Mouse (Mus musculus) limb, embryonic 11.5 days (tissue): ENCODE data around the gene Slc7a8. TPM values are rescaled to one million over a fixed set of nuclear protein-coding genes. Genes with fewer than 3 reads are reported as not detected.

Experiments used
- ATAC-seq: fragments of 200-750 bp; cut with Nextera tagmentation; 2 replicates; pipeline ENCODE4 v1.8.0; 2017; ENCODE audit warnings: low read depth; ENCODE audit not compliant: insufficient number of reproducible peaks, low FRiP score, low TSS enrichment
- DNase-seq: peaks from one replicate; pipeline ENCODE4 v3.0.0-alpha.2; 2015; ENCODE audit warnings: low spot score
- H3K27ac ChIP-seq: fragments of 300-500 bp; sonication (generic); replicated peaks from 2 replicates; pipeline ENCODE4 v1.5.1; 2014; ENCODE audit warnings: low read depth, mild to moderate bottlenecking, low read length
- H3K27me3 ChIP-seq: fragments of 300-500 bp; sonication (generic); 2 replicates; pipeline ENCODE4 v1.6.1; 2014; ENCODE audit warnings: mild to moderate bottlenecking, low read length, mixed read lengths; ENCODE audit not compliant: control insufficient read depth, insufficient read depth
- H3K36me3 ChIP-seq: fragments of 300-500 bp; sonication (generic); 2 replicates; pipeline ENCODE4 v1.6.1; 2014; ENCODE audit warnings: mild to moderate bottlenecking, low read length, moderate library complexity, mixed read lengths; ENCODE audit not compliant: control insufficient read depth, insufficient read depth
- H3K4me1 ChIP-seq: fragments of 300-500 bp; sonication (generic); 2 replicates; pipeline ENCODE4 v1.6.1; 2014; ENCODE audit warnings: low read length, mixed read lengths; ENCODE audit not compliant: control insufficient read depth, insufficient read depth
- H3K4me2 ChIP-seq: fragments of 300-500 bp; sonication (generic); 2 replicates; pipeline ENCODE4 v1.6.1; 2014; ENCODE audit warnings: low read depth, mild to moderate bottlenecking, moderate library complexity; ENCODE audit not compliant: severe bottlenecking
- H3K4me3 ChIP-seq: fragments of 300-500 bp; sonication (generic); 2 replicates; pipeline ENCODE4 v1.5.1; 2014; ENCODE audit warnings: low read depth, low read length
- H3K9ac ChIP-seq: fragments of 300-500 bp; sonication (generic); 2 replicates; pipeline ENCODE4 v1.6.1; 2014; ENCODE audit warnings: mild to moderate bottlenecking, low read length
- H3K9me3 ChIP-seq: fragments of 300-500 bp; sonication (generic); 2 replicates; pipeline ENCODE4 v1.6.1; 2016; ENCODE audit warnings: low read length; ENCODE audit not compliant: control insufficient read depth
- WGBS: fragments of 180-500 bp; shearing (Covaris S2); extraction: QIAGEN DNeasy Blood & Tissue Kit; methylation state at CpG from one replicate; pipeline ENCODE4 v1.1.7; 2014; 5-methylcytosine and 5-hydroxymethylcytosine counted together
- polyA plus RNA-seq: library from polyadenylated mRNA; unstranded; fragments of >200 nt; fragmentation: Nextera tagmentation; extraction: Ambion mirVana; gene quantifications from 2 replicates; pipeline ENCODE4 v1.2.1, GENCODE M21; 2014

The Slc7a8 gene
- polyA plus RNA-seq, 1 experiment from 2014 or later, result 1.1 TPM

GRCm38 (mm10) chr14:54741721-54742120, 40.0 kb downstream of the Slc7a8 start:
- H3K4me2 ChIP-seq, result no peak overlapping the region
- H3K27ac ChIP-seq, result no peak overlapping the region
- no peaks in the 10 kb centered on the region for H3K9me3 ChIP-seq
- no peaks in the 10 kb centered on the region for H3K27me3 ChIP-seq
- H3K9ac ChIP-seq, result no peak overlapping the region
- 87% methylated on average over 6 of the region's 6 CpGs for WGBS
- H3K4me3 ChIP-seq, result no peak overlapping the region
- H3K36me3 ChIP-seq, result no peaks in the 10 kb centered on the region
- ATAC-seq (no peak), DNase-seq (no peak)
- H3K4me1 ChIP-seq, result no peaks in the 10 kb centered on the region

GRCm38 (mm10) chr14:54737634-54738033, 44.1 kb downstream of the Slc7a8 start:
- 85% methylated on average over 10 of the region's 10 CpGs for WGBS

GRCm38 (mm10) chr14:54736555-54737552, 44.9 kb downstream of the Slc7a8 start:
- H3K36me3 ChIP-seq, result no peaks in the 10 kb centered on the region
- no peaks in the 10 kb centered on the region for H3K9me3 ChIP-seq
- DNase-seq, result no peak
- no peak overlapping the region for H3K9ac ChIP-seq
- 74% methylated on average over 14 of the region's 14 CpGs for WGBS
- H3K27ac ChIP-seq, result no peak overlapping the region
- no peak overlapping the region for H3K4me3 ChIP-seq
- H3K4me2 ChIP-seq, result no peak overlapping the region
- H3K27me3 ChIP-seq, result no peaks in the 10 kb centered on the region
- ATAC-seq, result no peak
- no peaks in the 10 kb centered on the region for H3K4me1 ChIP-seq

More at GRCm38 (mm10) chr14:54737634-54738033, 44.1 kb downstream of the Slc7a8 start:
- H3K4me3 ChIP-seq, result no peak overlapping the region
- H3K9me3 ChIP-seq, result no peaks in the 10 kb centered on the region
- no peak overlapping the region for H3K9ac ChIP-seq
- H3K27ac ChIP-seq, result no peak overlapping the region
- no peak for DNase-seq
- H3K4me1 ChIP-seq, result no peaks in the 10 kb centered on the region
- no peak overlapping the region for H3K4me2 ChIP-seq
- ATAC-seq, result no peak
- no peaks in the 10 kb centered on the region for H3K27me3 ChIP-seq
- H3K36me3 ChIP-seq, result no peaks in the 10 kb centered on the region

GRCm38 (mm10) chr14:54735221-54735620, 46.5 kb downstream of the Slc7a8 start:
- DNase-seq (no peak), ATAC-seq (no peak)
- Histone ChIP-seq H3K4me1 (no peaks in the 10 kb centered on the region), H3K4me2 (no peak overlapping the region), H3K9me3 (no peaks in the 10 kb centered on the region), H3K27me3 (no peaks in the 10 kb centered on the region), H3K4me3 (no peak overlapping the region), H3K9ac (no peak overlapping the region), H3K27ac (no peak overlapping the region), H3K36me3 (no peaks in the 10 kb centered on the region)
- 72% methylated on average over 4 of the region's 4 CpGs for WGBS

- WGBS, result 74% methylated on average over 4 of the region's 4 CpGs
- no peak overlapping the region for H3K27ac ChIP-seq
- no peak overlapping the region for H3K4me2 ChIP-seq
- H3K27me3 ChIP-seq, result no peaks in the 10 kb centered on the region
- H3K9me3 ChIP-seq, result no peaks in the 10 kb centered on the region
- DNase-seq, result no peak
- H3K9ac ChIP-seq, result no peak overlapping the region
- no peaks in the 10 kb centered on the region for H3K4me1 ChIP-seq
- no peak for ATAC-seq
- no peaks in the 10 kb centered on the region for H3K36me3 ChIP-seq
- H3K4me3 ChIP-seq, result no peak overlapping the region
These were observed 47.7 kb downstream of the Slc7a8 start for GRCm38 (mm10) chr14:54734004-54734403.

GRCm38 (mm10) chr14:54732206-54732605, 49.5 kb downstream of the Slc7a8 start:
- WGBS, result 87% methylated on average over 8 of the region's 8 CpGs
- Histone ChIP-seq H3K4me2 (no peak overlapping the region), H3K4me1 (no peaks in the 10 kb centered on the region), H3K4me3 (no peak overlapping the region), H3K9me3 (no peaks in the 10 kb centered on the region), H3K36me3 (no peaks in the 10 kb centered on the region), H3K27ac (no peak overlapping the region), H3K27me3 (no peaks in the 10 kb centered on the region), H3K9ac (no peak overlapping the region)
- no peak for ATAC-seq
- no peak for DNase-seq

- Histone ChIP-seq H3K36me3 (no peaks in the 10 kb centered on the region), H3K9me3 (no peaks in the 10 kb centered on the region), H3K27ac (no peak overlapping the region), H3K9ac (no peak overlapping the region), H3K4me2 (no peak overlapping the region), H3K27me3 (no peaks in the 10 kb centered on the region), H3K4me3 (no peak overlapping the region), H3K4me1 (no peaks in the 10 kb centered on the region)
- DNase-seq, result no peak
- no peak for ATAC-seq
- 90% methylated on average over 6 of the region's 6 CpGs for WGBS
These were observed 51.4 kb downstream of the Slc7a8 start for GRCm38 (mm10) chr14:54730305-54730704.

GRCm38 (mm10) chr14:54728823-54729653, 52.7 kb downstream of the Slc7a8 start:
- H3K27me3 ChIP-seq, result no peaks in the 10 kb centered on the region
- no peaks in the 10 kb centered on the region for H3K9me3 ChIP-seq
- no peak overlapping the region for H3K4me2 ChIP-seq
- no peak overlapping the region for H3K9ac ChIP-seq
- WGBS, result 72% methylated on average over 13 of the region's 13 CpGs
- no peak for DNase-seq
- H3K36me3 ChIP-seq, result no peaks in the 10 kb centered on the region
- ATAC-seq, result no peak
- H3K4me3 ChIP-seq, result no peak overlapping the region
- no peak overlapping the region for H3K27ac ChIP-seq
- H3K4me1 ChIP-seq, result no peaks in the 10 kb centered on the region
